Mouse (Mus musculus): ENCODE data around the gene Ankrd1.
A peak's percentile ranks its signal among the peaks of the same experiment; 100 is the strongest.

- TF ChIP-seq CTCF (IDR thresholded peaks at IDR 0.05) (no peak), POLR2A (IDR thresholded peaks at IDR 0.05; ENCODE audit: insufficient read depth, low read depth, low read length) (no peak), EP300 (IDR thresholded peaks at IDR 0.05; ENCODE audit: insufficient read depth, low read depth, low read length) (peak; percentile 27; the same call in 1 of the 2 replicates)
These were observed 48.2 kb upstream of the Ankrd1 start for GRCm38 (mm10) chr19:36168121-36168520.

Data from heart, adult 2 months (tissue).